Mouse (Mus musculus) spleen, adult 18-20 months (tissue): Measurements from ENCODE around the gene Ccdc13.

Experiments used
- DNase-seq, 2 experiments: peaks; one replicate each; pipeline ENCODE4 v3.0.0; 2022; ENCODE audit warnings: mixed read lengths in 2 of 2

The Ccdc13 gene

DNA sequence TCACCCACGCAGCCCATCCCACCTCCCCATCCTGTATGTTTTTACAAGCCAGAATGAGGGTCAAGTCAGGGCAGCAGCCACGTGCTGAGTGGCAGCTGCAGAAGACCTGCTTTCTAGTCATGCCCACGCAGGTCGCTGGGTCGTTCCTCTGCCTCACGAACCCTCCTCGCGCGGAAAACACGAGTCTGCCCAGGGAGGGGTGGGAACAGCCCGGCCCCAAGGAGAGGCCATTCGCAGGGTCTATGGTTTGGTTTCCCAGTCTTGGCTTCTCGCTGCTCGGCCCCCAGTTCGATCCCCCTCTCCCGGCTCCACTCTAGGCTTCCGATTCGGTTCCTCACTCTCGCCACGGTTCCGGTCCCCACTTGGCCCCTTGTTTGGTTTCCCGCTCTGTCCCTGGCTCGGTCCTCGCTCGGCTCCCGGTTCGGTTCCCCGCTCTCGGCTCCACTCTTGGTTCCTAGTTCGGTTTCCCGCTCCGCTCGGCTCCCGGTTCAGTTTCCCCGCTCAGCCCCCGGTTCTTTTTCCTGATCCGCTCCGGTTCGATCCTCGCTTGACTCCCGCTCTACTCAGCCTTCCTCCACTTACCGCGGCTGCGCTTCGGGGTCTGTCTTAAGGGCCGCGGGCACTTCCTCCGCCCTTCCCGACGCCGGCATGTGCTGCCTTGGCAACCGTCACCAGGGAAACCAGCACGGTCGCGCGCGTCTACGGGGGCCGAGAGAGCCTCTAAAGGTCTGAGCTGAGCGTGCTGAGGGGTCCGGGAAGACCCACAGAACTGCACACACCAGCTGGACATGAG lies at the start of gene Ccdc13:
Gene Ccdc13 (minus strand): TSS at position 633 of the 793 bp plus-strand sequence.
- peak; percentile 44 to 52 for DNase-seq

DNA sequence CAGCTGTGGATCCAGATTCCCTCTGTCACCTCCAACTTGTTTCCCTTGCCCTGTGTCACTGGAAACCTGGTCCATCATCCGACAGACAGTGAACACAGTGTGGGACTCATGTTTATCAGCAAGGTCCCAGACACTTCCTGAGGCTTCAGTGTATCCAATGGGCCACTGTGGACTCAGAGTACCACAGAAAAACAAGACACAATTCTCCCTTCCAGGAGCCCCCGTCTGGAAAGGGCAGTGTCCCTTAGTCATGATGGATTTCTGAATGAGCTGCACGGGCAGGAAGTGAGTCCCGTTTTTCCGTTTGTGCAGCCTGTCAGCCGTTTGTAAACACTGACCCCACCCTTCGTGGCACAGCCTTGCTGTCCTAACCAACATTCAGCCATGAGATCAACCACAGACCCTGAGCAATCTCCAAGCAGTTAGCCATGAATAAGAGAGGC lies 42.8 kb upstream of the Ccdc13 start:
- no peak for DNase-seq

DNA sequence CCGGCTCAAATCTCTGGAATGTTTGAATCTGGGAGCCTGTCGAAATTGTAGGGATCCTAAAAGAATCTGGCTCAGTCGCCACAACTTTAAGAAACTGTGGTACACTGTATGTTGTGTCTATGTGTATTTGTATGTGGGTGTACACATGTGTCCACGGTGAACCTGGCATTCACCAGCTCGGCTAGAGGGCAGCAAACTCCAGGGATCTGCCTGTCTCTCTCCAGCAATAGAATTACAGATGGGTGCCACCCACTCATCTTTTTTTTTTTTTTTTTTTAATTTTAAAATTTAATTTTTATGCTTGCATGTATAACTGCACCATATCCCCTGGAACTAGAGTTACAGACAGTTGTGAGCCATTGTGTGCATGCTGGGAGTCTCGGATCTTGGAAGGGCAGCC lies 42.0 kb upstream of the Ccdc13 start:
- peak in 1 of 2 experiments; percentile 41 for DNase-seq

DNA sequence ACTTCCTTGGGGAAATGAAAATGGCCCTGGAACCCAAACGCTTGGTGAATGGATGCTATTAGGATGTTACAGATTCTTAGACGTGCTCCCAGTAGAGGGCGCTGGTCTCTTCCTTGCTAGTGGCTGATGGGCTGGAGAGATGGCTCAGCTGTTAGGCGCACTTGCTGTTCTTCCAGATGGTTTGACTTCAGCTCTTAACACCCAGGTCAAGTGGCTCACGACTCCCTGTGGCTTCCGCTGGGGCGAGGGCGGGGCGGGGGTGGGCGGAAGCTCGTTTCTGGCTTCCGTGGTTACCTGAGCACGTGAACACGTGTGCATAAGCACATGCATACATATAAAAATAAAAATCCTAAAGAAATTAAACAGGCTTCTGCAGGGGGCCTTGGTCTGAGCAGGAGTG lies 41.6 kb upstream of the Ccdc13 start:
- DNase-seq: peak; percentile 61 to 78

DNA sequence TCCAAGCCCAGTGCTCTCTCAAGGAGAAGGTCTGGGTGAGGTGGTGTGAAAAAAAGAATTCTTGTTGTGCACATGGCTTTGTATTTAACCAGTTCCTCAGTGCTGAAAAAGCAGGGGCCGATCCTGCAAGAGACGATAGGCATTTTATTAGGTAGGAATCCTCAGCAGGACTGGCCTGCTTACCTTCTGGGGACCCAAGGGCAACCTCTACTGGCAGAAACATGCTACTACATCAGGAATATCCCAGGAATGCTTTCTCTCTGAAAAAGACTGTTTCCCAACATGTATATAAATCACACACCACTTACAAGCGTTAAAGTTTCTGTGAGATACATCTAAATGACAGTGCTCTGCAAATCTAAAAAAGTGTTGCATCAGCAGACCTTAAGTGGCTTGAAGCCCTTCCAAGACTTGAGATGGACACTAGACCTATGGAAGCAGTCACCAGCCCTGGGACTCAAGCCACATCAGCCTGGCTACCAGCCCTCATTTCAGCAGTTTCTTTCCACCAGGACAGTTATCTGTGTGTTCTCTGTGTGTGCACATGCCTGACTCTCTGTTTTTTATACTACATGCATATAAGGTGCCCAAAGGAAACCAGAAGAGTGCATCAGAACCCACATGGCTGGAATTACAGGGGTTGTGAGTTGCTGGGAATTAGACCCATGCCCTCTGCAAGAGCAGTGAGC lies 37.9 kb upstream of the Ccdc13 start:
- DNase-seq: no peak

DNA sequence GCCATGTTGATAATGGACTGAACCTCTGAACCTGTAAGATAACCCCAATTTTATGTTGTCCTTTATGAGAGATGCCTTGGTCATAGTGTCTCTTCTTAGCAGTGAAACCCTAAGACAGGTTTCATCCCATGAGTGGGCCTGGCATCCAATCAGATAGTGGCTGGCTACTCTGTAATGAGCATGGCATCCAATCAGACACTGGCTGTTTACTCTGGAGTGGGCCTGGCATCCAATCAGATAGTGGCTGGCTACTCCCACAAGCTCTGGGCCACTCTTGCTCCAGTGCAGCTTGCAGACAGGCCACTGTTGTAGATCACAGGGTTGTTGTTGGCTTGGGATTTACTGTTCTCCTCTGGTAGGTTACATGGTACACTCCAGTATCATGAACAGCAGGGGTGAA lies 34.3 kb upstream of the Ccdc13 start:
- DNase-seq: no peak

DNA sequence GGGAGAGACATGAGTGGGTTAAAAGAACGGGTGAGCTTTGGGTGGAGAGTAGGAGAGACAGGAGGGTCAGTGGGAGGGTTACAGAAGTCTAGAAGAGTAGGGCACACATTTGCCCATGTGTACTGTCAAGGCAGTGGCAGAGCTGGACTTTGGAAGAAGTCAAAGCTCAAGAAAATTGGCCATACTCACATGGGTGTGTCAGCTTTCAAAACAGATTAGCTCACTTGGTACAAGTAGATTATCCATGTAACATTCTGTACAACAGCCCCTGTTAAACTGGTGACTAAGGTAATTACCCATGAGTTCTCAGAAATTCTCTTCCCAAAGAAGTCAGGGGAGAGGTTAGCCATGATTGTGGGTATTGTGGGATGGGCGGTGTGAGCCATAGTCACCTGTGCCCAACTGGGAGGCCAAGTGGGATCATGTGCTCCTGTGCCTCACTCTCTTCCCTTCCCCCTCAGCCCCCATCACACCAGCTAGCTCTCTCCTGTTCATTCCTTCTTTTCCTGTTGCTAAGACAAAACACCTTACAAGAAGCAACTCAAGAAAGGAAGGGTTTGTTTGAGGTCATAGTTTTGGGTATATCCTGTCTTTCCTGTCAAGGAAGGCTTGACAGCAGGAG lies 32.9 kb upstream of the Ccdc13 start:
- no peak for DNase-seq

DNA sequence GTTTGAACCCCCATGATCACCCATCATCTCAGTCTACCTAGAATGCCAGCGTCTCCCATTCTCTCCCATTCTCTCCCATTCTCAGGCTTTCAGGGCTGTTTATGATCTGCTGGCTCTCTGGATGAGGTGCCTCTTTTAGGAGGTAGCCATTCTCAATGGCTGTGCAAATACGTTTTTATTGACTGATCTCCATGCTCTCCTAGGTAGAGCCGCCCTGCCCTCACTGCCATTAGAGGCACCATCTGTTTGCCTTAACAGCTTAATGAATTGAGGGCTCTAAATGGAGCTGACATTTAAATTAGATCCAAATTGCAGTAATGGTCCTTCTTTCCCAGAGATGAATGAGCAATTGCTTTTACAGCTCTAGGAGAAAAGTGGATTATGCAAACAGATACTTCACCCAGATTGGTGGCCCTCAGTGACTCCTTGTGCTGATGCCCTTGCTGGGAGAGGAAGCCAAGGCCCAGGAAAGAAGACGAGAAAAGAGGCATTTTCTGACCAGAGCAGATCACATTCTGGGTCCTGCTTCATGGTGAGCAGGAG lies 30.8 kb upstream of the Ccdc13 start:
- DNase-seq: no peak

DNA sequence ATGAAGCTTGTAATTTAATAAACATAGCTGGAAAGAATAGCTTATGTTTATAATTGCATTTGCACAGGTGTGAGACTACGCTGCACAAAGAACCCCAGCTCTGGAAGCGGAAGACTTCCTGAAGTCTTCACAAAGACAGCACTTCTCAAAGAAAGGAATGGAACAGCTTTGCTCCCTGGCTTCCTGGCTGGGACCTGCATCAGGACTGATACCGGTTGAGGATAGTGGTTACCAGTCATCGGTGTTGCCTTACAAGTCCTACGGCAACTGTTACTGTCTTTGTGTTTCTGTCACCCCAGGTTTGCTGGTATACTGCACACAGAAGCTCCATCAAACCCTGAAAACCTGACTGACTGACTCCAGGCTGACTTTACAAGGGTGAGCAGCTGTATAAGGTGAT lies 30.2 kb upstream of the Ccdc13 start:
- DNase-seq: no peak

DNA sequence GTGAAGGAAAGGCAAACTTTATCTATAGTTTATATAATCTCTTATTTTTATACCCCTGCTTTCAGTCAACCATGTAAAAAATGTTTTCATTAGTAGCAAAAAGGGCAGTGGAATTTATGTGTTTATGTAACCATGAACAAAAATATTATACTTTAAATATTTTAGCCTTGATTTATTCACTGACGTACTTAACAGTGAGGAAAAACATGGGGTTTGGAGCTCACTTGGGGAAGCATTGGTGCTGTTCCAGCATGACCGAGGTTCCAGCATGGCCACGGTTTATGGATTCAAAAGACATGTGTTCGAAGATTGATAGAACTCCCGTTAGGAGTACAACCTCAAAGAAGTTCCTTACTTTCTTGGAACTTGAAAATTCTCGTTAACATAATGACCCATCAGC lies 29.0 kb upstream of the Ccdc13 start:
- DNase-seq: no peak

DNA sequence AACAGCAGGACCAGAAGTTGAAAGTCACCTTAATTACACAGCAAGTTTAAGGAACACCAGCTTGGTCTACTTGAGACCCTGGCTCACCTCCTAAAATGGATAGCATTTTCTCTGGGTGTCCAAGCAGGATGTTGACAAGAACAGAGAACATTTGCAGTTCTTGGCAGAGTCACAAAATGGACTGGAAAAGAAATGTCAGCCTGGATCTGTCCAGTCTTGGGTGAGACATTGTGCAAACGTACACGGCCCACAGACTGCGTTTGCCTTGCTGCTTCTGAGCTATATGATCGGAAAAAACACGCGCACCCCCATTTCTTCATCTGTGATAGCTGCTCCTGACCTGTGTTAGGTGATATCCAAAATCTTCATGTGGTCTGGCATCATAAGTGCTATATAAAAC lies 28.4 kb upstream of the Ccdc13 start:
- DNase-seq: no peak

DNA sequence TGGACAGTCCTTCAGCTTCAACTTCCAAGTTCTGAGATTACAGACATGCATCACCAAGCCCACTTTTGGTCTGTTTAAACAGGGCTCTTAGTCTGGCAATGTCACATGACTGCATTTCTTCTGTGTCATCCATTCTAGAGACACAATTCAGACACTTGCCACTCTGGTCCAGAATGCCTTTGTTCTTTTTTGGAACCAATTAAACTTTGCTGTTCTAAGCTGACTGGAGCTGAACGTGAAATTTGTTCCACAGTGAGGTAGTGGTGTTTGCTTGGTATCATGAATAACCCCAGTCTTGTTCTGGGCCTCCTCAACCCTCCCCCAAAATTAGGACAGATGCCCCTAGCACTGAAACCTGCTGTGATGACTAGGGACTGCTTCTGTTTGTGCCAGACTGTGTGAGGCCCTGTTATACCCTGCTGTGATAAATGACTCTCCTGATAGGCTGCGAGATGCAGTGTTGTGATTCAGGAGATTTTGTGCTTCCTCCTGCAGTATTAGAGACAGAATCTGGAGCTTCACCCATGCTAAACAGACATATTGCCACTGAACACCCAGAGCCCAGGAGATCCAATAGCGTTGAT lies 26.3 kb upstream of the Ccdc13 start:
- DNase-seq: no peak

DNA sequence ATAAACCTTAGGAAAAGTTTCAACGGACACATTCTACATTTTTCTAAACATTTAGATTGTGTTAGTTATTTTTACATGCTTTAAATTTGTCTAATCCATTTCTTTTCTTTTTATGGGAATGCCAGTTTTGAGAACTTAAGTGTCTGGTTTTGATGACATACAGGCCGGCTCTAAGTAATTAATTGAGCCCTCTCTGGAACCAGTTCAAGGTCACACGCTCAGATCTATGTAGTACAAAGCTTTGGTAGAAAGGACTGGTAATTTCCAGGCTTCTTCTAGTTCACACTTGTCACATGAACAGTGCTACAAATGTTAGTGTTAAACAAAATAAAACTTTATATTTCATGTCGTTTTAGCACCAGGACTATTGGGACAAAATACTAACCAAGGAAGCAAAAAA lies 25.6 kb upstream of the Ccdc13 start:
- no peak for DNase-seq

DNA sequence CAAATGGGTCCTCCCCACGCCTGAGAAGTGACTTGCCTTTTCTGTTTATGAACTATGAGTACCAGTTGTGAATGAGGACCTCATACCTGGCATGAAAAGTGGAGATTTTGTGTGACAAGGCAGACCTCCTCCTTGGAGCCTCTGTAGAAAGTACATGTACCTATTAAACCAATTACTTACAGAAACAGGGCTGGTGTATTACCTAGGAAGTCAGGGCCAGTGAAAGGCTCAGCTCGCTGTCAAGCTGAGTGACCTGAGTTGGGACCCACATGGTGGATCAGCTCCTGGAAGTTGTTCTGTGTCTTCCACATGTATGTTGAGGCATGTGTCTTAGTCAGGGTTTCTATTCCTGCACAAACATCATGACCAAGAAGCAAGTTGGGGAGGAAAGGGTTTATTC lies 21.7 kb upstream of the Ccdc13 start:
- DNase-seq: no peak

DNA sequence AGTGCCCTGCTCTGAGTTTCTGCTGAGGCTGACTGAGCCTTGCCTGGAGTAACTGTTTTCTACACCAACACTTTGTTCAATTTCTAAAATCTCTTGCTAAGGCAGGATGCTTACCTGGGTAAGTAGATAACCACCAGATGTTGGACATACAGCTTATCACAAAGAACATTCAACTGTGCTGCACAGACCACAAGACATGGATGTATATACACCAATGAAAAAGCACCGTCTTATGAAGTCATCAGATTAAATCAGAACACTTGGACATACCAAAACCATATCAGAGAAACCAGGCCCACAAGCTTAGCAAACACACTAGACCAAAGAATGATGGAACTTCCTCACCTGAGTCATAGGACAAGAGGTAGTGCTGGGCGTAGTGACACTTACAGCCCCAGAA lies 20.1 kb upstream of the Ccdc13 start:
- no peak for DNase-seq

DNA sequence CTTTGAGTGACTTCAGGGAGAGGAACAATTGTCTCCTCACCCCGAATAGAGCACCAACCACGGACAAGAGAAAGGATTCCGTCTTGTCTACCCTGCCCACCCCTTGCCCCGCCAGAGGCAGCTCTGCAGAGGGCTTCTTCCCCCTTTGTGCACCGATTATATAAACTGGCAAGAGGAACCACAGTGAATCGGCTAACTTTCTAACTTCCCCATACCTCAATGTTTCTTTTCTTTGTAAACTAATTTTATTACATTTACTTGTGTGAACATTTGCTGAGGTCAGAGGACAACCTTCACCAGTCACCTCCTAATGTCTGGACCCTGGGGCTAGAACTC lies 18.9 kb upstream of the Ccdc13 start, which contains the start of gene Higd1a:
Gene Higd1a (minus strand): TSS at position 210 of the 336 bp plus-strand sequence.
- no peak for DNase-seq

DNA sequence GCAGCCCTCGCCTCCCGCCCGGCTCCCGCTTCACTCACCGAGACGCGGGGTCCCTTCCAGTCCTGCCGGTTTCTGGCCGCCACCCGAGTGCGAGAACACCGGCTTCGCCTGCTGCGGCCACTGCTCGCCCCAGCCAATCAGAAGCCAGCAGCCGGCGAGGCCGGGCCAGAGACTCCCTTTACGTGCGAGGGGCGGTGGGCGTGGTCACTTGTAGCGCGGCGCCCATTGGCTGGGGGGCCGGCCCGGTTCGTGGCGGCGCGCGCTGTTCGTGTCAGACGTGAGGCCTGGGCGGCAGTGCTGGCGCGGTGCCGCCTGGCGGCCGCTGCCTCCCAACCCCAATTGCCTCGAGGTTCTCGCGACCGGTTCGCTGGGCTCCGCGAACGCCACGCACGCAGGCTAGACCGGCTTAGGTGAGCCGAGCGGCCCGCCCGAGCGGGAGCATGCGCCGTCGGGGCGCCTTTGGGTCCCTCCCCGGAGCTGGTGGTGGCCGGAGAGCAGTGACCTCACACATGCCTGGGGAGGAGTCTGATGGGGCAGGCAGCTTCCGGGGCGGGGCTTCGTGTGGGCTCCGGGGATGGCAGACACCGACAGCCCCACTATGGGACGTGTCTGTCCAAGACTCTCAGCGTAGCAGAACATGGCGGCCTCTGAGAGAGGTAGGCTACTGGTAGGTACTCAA lies 18.4 kb upstream of the Ccdc13 start:
- peak; percentile 96 to 98 for DNase-seq

DNA sequence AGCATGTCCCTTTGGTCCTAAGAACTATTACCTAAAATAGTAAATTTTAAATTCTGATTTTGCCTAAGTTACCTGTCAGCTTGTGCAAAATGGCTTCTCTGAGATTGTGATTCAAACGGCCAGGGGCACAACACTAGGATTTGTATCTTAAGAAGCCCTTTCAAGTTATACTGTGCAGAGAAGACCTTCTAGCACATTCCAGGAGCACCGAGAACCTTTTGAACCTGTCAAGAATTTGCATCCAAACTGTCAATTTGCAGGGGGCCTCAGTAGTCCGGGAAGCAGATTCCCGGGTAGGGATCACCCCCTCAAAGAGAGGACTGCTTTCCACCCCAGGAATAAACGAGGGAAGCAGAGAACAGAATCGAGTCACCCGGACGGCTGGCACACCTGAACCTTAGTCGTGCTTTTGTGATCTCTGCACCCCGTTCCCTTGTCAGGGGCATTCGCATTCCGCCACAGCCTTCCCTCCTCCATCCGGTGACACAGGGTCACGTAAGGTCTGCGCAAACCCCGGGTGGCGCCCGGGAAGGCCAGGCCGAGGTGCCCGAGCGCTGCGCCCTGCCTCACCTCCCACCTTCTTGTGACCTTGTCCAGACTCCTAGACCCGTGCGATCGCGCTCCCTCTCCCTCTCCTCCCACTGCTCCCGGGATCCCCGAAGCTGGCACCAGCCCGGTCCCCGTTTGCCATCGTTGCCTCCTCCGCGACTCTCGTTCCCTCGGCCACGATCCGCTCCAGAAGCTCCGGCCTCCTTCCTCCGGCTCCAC lies 17.6 kb upstream of the Ccdc13 start:
- DNase-seq: no peak

DNA sequence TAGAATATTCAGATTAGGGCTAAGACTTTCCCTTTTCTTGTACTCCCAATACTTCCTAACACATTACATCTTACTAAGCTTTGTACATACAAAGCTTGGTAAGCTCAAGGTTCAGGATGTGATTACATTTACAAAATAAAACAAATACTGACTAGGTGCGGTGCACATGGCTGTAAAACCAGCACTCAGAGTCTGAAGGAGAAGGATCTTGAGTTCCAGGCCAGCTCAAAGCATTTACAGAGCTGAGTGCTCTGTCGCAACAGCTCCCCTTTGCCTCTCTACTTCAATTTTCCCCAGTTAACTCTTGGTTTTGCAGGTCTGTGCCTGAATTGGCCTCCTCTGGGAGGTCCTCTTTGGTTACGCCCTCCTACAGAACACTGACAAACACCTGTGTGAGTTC lies 15.0 kb upstream of the Ccdc13 start:
- DNase-seq: no peak

DNA sequence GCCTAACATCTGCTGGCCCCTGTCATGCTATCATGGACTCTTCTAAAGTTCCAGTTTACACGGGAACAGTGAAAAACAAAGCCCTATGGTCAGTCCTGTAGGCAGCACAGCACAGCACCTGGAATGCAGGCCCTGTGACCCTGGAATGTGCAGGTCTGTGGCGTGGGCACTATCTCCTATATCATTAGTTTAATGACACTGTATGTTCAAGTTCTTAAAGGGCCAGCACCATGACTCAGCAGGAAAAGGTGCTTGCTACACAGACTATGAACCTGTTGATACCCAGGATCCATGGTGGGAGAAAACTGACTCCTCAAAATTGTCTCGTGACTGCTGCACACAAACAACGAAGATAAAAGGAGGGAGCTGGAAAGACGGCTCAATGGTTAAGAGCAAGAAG lies 8.6 kb upstream of the Ccdc13 start:
- no peak for DNase-seq

DNA sequence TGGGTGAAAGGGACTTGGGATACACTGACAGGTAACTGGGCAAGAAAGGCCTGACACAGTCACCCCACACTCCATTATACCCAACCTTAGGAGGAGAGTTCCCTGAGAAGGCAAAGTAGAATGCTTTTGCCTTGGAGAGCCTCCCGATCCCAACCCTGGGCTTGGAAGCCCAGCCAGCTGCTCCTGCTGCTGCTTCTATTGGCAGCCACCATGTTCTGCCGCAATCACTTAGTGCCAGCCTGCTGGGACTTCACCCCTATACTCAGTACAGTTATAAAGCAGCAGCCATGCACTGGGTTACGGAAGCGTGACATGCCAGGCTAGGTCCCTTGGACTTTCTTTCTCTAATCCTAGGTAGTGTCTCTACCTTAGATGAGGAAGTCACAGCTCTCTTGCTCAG lies 7.9 kb upstream of the Ccdc13 start:
- no peak for DNase-seq

DNA sequence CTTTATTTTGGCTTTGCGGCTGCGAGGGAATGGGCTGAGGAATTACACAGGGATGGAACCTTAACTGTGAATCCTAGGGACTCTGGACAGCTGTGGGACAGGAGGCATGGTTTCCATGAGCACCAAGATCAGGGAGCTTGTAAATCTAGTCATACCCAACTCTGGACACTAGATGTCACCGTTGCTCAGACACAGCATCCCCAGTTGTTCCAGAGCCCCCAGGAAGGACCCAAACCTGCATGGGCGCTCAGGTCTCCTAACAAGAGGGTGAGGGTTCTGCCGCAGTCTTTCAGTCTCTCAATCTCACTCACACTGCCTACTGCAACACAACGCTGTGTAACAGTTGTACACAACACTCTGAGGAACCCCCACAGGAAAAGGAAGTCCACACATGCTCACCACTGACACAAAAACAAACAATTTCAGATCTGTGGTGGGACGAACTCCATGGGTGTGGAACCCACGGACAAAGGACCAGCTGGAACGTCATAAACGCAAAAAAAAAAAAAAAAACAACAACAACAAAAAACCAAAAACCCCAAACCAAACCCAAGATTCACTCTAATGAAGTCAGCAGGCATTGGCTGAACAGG lies 7.4 kb upstream of the Ccdc13 start:
- DNase-seq: peak in 1 of 2 experiments; percentile 19
